Mouse (Mus musculus): ENCODE measurements around the gene Higd2a. TPM values are rescaled to one million over a fixed set of nuclear protein-coding genes. Genes with fewer than 3 reads are reported as not detected.

The Higd2a gene
- total RNA-seq, 2 experiments from 2014 or later, result 151 TPM

DNA sequence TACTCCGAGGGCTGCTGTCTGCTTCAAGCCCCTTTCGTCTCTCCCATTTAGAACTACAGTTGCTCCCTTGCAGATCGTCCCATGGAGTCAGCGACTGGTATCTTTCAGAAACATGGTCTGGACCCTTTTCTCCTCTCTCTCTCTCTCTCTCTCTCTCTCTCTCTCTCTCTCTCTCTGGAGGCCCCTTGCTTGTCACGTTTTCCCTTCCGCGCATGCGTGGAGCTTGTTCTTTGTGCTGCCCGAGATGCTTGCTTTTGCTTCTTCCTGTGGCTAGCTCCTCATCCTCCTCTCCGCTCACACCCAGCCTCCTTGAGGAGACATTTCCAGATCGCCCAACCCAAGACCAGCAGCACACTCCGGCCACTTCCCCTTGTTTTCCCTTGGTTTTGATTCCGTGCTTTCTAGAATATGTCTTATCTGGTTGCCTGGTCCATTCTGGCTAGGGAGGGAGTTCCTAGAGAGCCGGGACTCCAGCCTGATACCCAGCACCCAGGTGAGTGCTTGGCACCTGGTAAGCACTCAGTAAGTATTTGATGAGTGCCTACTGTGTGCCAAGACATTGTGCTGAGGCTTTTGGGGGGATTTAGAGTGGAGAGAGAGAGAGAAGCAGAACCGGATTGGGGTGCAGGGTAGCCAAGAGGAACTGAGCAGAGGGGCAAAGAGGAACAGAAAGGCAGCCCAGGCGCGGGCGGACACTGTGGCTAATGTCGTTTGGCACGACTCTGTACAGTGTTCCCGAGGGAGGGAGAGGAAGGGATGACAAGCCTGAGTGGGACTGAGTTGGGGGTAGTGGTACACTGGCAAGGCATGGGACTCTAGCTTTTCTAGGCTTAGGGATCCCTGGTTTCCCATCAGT is 12.1 kb upstream of the Higd2a start:
- intact Hi-C loops (cut with DNase I), result no loop called here

DNA sequence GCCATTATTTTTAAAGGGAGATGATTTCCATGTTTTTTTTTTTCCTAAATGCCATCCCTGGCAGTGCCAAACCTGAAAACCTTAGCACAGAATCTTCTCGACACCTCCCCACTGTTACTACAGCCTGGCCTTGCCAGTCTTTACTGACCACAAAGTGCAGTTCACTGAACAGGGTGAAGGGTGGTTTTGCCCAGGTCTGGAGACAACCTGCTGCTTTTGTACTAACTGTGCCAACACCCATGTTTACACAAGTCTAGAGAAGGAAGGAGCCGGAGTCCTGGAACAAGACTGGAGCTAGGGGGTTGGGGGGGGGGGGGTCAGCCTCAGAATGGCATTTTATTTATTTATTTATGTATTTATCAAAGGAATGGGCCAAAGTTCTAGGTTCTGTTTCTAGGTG is 8.6 kb upstream of the Higd2a start:
- no peak for DNase-seq (ENCODE audit: low spot score in 2 of 2)
- intact Hi-C loops (cut with DNase I), result no loop called here

More for the DNA sequence above, 12.1 kb upstream of the Higd2a start:
- peak in 1 of 2 experiments; percentile 33 for DNase-seq (ENCODE audit: low spot score in 2 of 2)

DNA sequence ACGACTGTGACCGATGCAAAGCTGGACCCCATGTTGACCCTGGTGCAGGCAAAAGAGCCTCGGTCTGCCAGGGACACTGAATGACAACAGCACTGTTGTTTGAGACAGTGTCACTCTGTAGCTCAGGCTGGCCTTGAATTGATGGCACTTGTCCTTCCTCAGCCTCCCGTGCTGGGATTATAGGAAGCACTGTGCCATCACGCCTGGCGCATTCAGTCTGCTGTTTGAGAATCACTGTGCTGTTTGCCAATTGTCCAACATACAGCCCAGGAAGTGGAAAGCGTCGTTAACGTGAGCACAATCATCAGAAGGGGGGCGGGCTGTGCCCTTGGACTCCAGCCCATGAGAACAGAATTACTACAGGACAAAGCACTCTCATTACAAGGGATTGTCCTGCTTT is 7.9 kb upstream of the Higd2a start:
- intact Hi-C loops (cut with DNase I), result no loop called here
- DNase-seq (ENCODE audit: low spot score in 2 of 2), result no peak

DNA sequence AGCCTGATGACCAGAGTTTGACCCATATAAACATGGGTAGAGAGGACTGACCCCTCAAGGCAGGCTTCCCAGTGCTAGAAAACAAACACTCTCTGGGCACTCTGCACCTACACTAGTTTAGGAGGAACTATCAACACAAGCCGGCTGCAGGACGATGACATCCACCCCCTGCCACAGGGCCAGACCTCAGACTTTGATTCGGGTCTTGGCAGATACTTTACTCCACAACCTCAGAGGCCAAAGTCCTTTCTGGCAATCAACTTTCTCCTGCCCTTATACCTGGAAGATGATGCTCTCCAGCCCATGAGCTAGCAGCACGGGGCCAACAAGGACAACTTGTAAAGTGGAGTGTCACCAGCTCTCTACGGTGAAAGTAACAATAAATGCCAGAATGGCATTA is 7.1 kb upstream of the Higd2a start:
- DNase-seq (ENCODE audit: low spot score in 2 of 2), result no peak
- intact Hi-C loops (cut with DNase I), result no loop called here

DNA sequence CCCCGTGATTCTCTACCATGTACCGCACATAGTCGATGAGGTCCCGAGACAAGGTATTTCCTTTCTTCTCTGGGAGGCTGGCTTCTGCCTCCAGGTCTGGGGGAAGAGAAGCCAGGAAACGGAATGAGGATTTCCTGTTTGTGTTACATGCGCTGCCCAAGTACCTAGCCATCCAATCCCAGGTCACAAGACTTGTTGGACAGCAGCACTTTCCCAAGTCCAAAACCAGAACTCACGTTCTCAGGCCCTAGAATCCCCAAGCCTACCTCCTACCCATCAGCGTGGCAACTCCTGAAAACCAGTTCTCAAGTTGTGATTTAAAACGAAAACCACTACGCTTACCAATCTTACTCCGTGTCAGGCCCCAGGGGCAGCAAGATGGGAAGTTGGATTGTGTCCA is 4.2 kb upstream of the Higd2a start:
- intact Hi-C loops (cut with DNase I), result no loop called here
- no peak for DNase-seq (ENCODE audit: low spot score in 2 of 2)

DNA sequence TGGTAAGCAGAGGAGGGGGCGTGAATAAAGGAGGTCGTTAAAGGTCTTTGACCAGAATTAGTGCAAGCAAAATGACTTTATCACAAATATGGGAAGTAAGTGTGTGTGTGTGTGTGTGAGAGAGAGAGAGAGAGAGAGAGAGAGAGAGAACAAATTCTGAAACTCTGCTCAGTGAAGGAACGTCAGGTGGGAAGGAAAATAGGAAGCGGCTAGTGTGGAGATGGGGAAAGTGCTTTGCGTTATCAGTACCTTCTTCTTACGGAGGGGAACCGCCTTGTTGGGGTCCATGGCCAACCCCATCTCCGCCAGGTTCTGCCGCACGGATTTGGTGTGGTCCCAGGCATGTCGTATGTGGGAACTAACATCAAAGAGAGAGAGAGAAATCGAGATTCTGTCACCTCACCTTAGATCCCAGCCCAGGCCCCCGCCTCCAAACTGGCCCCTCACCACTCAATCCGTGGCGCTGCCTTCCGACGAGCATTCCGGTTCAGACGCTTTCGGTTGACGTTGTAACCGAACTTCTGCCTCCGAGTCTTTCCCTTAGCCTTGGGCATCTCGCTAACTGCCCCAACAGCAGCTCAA is 502 bp upstream of the Higd2a start:
- intact Hi-C loops (cut with DNase I), result no loop called here
- no peak for DNase-seq (ENCODE audit: low spot score in 2 of 2)

DNA sequence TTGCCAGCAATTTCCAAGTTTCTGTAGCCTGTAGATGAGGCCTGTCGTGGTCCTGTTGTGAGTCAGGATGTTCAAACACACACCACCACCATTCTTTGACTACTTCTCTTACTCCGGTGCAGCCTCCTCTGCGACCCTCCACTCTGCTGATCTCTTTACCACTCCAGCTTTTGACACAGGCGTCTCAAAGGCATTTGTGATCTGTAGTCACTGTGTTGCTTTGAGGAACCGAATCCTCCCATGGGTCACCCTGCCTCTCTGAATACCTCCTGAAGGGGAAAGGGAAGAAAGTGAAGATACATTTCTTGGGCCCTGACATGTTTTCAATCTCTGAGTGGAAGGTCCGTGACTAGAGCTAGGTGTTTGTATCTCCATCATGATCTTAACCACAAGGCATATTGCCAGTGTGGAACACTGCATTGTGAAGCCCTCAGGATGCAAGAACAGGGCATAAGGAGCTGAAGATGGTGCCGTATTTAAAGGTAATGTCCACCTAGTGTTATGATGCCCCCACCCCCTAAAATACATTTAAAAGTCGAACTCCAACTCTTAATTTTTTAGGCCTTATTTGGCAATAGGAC is 1.9 kb downstream of the Higd2a start:
- intact Hi-C loops (cut with DNase I), result loop anchor here (2.0 kb wide), 1 partner anchor 19 kb away; the partner anchor contains the start of gene Cltb
- no peak for DNase-seq (ENCODE audit: low spot score in 2 of 2)

DNA sequence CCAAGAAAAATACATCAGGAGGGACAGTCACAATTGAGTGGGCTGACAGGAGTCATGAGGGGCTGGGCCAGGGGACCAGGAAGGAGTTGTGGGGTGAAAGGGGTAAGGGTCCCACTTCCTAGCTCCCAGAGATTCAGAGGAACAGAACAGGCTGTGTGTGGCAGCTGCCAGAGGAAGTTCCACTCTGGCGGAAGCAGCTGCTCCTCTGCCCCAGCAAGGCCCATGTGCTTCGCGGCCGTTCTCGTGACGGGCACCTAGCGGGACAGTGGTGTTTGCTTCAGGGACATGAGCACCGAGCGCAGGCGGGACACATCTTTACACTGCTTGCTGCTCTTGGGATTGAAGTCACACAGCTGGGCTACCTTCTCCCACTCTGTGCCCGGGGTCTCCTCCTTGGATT is 3.6 kb downstream of the Higd2a start:
- intact Hi-C loops (cut with DNase I), result no loop called here
- no peak for DNase-seq (ENCODE audit: low spot score in 2 of 2)

DNA sequence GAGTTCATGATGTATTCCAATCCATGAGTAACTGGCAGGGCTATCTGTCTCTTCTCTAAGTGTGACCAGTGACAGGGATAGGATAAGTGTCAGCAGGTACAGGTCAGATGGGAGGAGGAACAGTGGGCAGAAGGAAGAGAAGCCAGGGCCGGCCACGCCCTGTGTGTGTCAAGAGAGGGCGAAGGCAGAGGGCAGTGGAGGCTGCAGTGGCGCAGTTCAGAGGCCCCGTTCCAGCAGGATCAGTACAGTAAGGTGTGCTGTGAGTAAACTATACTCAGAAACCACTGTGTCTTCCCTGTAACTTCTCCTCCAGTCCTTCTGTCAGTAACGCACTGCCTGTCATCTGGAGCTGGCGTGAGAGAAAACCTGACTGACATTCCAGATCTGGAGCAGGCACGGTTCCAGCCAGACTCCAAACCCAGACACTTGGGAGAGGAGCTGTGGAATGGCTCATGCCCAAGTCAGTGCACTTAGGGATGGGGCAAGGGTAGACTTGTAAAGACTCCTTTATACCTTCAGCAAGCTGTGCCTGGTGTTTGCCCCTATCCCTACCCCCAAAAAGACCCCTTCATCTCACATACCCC is 6.2 kb downstream of the Higd2a start:
- intact Hi-C loops (cut with DNase I), result no loop called here
- DNase-seq (ENCODE audit: low spot score in 2 of 2), result no peak

DNA sequence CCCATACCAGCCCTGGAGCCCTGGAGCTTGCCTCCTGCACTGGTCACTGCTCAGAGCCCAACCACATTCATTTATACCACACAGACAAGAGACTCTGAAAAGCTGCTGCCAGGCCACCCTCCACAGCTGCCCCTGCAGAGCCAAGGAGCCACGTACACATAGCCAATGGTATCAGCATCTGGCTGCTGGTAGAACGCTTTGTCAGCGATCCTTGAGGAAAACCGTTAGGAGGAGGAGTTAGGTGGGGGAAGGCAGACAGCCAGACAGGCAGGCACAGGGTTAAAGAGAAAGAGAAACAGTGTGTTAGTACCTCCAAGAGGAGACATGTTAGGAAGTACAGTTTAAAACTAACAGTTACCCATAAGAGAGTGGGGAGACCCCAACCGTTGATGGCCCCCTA is 6.9 kb downstream of the Higd2a start:
- DNase-seq (ENCODE audit: low spot score in 2 of 2), result no peak
- intact Hi-C loops (cut with DNase I), result no loop called here

DNA sequence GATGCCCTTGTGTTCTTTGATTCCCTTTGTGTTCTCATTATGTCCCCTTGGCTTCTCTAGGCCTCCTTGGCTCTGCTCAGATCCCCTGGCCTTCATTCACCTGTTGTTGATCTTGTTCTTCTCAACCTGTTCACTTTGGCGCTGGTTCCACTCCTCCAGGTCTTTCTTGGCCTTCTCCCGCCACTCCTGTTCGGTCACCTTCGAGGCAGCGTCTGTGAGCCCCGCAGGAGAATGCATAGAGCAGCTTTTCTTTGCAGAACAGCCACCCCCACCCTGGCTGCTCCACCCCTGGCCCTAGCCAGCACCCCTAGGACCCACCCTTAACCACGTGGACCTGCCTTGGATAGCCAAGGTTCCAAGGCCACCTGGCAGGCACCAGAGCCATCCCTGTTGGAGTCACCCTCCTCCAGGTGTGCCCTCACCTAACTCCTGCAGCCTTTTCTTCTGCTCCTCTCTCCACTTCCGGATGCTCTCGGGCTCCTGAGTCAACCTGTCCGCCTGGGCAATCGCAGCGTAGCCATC is 8.7 kb downstream of the Higd2a start:
- no peak for DNase-seq (ENCODE audit: low spot score in 2 of 2)
- intact Hi-C loops (cut with DNase I), result no loop called here

DNA sequence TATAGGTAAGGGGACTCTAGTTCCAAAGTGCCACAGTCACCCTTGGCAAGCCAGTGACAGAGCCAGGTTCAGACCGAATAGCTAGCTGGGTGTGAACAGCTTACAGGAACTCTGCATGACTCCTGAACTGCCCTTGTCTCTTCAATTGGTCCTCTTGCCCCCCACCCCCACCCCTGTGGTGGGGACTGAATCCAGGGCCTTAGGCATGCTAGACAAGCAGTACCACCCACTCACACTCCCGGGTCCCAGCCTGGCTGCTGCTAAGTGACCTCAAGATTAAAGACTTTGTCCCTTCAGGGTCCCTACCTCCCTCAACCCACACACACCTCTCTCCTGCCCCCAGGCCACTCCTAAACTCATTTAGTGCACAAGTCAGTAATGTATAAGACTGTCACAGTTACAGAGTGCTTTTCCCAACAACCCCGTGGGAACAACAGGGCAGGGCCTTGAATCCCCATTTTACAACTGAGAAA is 12.7 kb downstream of the Higd2a start:
- no peak for DNase-seq (ENCODE audit: low spot score in 2 of 2)
- intact Hi-C loops (cut with DNase I), result no loop called here

DNA sequence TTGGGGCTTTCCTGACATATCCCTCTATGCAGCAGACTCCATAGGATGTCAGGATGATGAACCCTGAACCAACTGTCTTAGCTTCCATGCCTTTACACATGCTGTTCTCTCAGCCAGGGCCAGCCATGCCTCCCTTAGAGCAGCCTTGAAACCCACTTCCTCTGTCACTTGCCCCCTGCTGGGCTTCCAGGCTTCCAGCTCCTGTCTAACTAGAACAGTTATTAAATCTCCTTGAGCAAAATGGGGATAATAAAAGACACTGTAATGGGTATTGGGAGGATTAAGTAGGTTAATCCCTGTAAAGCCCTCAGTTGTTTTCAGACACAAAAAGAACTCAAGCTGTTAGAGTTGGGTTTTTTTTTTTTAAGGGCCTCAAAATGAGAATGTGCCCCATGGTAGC is 13.5 kb downstream of the Higd2a start:
- no peak for DNase-seq (ENCODE audit: low spot score in 2 of 2)
- intact Hi-C loops (cut with DNase I), result no loop called here

DNA sequence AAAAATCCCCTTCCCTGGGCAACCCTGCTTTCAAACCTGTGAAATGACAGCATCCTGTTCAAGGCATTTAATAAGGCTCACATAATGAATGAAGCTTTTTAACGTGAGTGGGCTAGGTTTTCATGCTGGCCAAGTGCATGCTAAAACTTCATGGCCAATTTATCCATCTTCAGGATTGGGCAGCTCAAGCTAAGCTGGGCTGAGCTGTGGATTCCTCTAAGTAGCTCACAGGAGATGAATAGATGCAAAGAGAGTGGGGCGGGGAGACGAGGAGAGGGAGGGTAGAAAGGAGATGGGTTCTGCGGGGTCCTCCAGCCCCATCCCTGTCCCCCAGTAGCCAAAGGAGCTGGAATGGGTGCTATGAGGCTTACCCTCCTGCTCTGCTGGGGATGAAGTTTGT is 14.2 kb downstream of the Higd2a start:
- intact Hi-C loops (cut with DNase I), result no loop called here
- DNase-seq (ENCODE audit: low spot score in 2 of 2), result no peak

DNA sequence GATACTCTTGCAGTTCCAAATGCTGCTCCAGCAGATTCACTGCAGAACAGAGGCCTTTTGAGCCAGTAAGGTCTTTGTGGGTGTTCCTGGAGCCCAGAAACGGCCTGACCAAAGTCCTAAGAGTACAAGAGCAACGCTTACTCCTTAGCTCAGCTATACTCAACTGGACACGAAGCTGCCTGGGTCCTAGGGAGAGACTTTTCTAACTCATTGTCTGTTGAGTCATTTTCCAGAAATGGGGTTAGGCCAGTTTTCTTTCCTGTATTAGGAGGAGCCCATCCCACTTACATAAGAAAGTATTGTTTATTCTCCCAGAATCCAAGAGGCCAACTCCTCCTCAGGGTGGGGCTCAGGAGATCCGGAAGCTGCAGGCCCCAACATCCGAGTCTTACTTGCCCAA is 15.4 kb downstream of the Higd2a start:
- intact Hi-C loops (cut with DNase I), result no loop called here
- DNase-seq (ENCODE audit: low spot score in 2 of 2), result no peak

DNA sequence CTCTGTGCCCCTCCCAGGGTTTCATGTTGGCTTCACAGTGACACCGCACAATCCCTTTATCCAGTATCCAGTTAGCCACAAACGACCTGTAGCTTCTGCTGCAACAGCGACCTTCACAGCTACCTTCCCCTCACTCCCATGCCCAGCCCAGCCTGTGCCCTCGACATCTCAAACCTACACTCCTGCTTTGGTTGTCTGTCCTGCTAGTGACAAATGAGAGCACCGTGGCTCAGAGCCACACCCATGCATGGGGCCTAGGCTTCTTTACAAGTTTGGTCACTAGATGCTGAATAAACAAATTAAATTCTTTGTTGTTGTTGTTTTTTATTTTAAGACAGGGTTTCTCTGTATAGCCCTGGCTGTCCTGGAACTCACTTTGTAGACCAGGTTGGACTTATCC is 17.2 kb downstream of the Higd2a start:
- DNase-seq (ENCODE audit: low spot score in 2 of 2), result no peak
- intact Hi-C loops (cut with DNase I), result no loop called here

DNA sequence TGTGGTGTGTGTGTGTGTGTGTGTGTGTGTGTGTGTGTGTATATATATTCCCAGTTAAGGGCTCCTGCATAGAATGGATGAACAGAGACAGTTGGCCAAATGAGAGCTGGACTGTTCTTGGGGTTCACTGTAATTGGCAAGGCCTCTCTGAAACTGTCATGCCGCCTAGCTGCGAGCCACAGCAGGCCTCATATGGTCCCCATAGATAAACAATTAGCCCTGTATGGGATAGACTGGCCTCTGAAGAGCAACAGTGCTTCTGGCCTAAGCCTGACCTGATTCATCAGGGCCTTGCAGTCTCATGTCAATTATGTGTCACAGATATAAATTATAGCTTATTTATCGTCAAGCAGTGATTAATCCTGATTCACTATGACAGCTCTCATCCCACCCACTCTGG is 18.0 kb downstream of the Higd2a start:
- intact Hi-C loops (cut with DNase I), result no loop called here
- no peak for DNase-seq (ENCODE audit: low spot score in 2 of 2)

DNA sequence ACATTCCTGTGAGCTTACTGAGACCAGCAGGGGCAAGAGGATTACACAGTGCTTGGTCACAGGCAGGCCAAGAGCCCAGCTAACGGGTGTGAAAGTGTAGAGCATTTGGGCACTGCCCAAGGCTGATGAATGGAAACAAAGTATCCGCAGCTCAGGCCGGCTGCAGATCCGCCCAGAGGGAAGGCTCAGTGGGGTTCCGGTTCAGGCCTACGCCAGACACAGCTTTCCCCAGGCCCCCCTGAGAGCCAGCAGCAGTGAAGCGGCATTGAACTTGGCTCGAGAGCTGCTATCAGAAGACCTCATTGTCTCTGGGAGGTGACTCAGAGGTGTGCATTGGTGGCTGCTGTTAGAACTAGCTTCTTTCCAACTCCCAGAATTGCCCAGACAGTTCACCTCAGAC is 18.7 kb downstream of the Higd2a start:
- peak in 1 of 2 experiments; percentile 47 for DNase-seq (ENCODE audit: low spot score in 2 of 2)
- intact Hi-C loops (cut with DNase I), result no loop called here

DNA sequence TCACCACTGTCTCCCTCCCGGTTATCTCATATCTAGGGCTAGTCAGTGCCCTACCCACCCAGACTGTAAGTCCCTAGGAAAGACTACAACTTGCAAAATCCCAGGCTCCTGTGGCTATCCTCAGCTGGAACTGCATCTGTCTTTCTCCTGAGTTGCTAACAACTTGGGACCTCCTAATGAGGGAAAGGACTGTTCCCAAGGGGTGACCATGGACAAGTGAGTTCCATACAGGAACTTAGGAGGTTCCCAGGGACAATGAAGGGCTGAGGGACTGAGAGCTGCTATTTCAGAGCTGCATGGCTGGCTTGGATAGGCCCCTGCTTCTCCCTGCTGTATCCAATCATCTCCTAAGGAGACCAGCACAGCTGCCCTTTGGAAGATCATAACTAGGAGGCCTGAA is 19.3 kb downstream of the Higd2a start:
- no peak for DNase-seq (ENCODE audit: low spot score in 2 of 2)
- intact Hi-C loops (cut with DNase I), result no loop called here

DNA sequence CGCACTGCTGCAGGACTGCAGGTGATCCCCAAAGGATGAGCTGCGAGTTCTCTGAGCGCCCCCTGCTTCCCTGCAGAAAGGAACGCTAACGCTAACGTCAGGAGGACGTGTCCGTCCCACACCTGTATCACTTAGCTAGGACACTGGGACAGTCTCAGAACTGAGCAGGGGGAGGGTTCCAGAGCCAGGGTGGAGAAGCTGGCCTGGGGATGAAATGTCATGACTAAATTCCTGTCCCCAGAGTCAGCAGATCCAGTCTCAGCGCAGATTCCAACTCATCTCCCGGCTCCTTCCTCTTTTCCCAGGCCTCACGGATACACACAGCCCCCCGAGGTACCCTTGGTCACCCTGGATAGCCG is 20.6 kb downstream of the Higd2a start:
- intact Hi-C loops (cut with DNase I), result loop anchor here (2.0 kb wide), 1 partner anchor 20 kb away; the partner anchor contains the start of genes Higd2a and Nop16
- peak in 1 of 2 experiments; percentile 52 for DNase-seq (ENCODE audit: low spot score in 2 of 2)

Data from left cerebral cortex, postnatal 25 days (tissue).